In the genomic region with DNA sequence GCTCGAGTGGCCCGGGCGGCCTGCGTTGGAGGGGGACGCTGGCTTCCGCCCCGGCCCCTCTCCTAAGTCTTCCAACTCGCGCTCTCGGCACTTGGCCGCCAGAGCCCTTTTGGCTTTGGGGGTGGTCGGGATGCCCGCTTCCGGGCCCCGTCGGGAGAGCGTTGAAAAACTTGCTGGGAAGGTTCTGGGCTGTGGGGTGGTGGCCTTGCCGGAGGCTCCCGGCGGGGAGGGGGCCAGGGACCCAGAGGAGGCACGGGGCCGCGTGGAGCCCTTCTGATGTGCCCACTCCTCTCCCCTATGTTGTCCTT, we compare ENCODE assay signal across 7 mouse cellular contexts. TPM values are rescaled to one million over a fixed set of nuclear protein-coding genes. Genes with fewer than 3 reads are reported as not detected.
DNase-seq lines count a peak whose midpoint lies in the region; ATAC-seq and TF ChIP-seq lines count a peak whose summit lies in the region.

No protein-coding gene starts in this region.

- no peaks in the 10 kb centered on the region for H3K9me3 ChIP-seq in lung, embryonic 14.5 days (ENCODE audit: low read depth, low read length)
- no peaks in the 10 kb centered on the region for H3K9me3 ChIP-seq in forebrain, embryonic 12.5 days
- no peaks in the 10 kb centered on the region for H3K9me3 ChIP-seq in intestine, embryonic 14.5 days (ENCODE audit: control insufficient read depth, low read length)
- H3K9me3 ChIP-seq in midbrain, postnatal 0 days (ENCODE audit: low read length) = no peaks in the 10 kb centered on the region

- H3K4me3 ChIP-seq in lung, embryonic 14.5 days (ENCODE audit: low read depth, low read length) = peak overlapping the region; percentile 93
- peak overlapping the region; percentile 92 for H3K4me3 ChIP-seq in forebrain, embryonic 12.5 days (replicated peaks)
- H3K4me3 ChIP-seq in intestine, embryonic 14.5 days (ENCODE audit: low read depth, low read length) = peak overlapping the region; percentile 93
- peak overlapping the region; percentile 86 for H3K4me3 ChIP-seq in midbrain, postnatal 0 days (ENCODE audit: low read depth, low read length)

- no peak for DNase-seq in lung, embryonic 14.5 days
- no peak for DNase-seq in lung, postnatal 36 days
- DNase-seq in adrenal gland, postnatal 25 days = peak; percentile 28
- DNase-seq in intestine, embryonic 14.5 days (ENCODE audit: low spot score) = peak; percentile 80
- DNase-seq in midbrain, postnatal 0 days (ENCODE audit: low spot score) = no peak
- no peak for DNase-seq in MN1 (ENCODE audit: low spot score)

- no peak for ATAC-seq in lung, embryonic 14.5 days (ENCODE audit: insufficient read depth)
- no peak for ATAC-seq in forebrain, embryonic 12.5 days (ENCODE audit: low FRiP score)
- no peak for ATAC-seq in intestine, embryonic 14.5 days (replicated peaks; ENCODE audit: low FRiP score, low TSS enrichment, low read depth)
- no peak for ATAC-seq in midbrain, postnatal 0 days (ENCODE audit: low FRiP score)

- no peaks in the 10 kb centered on the region for H3K27me3 ChIP-seq in lung, embryonic 14.5 days (ENCODE audit: insufficient read depth, low read length)
- H3K27me3 ChIP-seq in forebrain, embryonic 12.5 days = no peaks in the 10 kb centered on the region
- no peaks in the 10 kb centered on the region for H3K27me3 ChIP-seq in intestine, embryonic 14.5 days (replicated peaks; ENCODE audit: control insufficient read depth, insufficient read depth, low read length)
- no peaks in the 10 kb centered on the region for H3K27me3 ChIP-seq in midbrain, postnatal 0 days (ENCODE audit: insufficient read depth, low read length)

- peak overlapping the region; percentile 97 for H3K27ac ChIP-seq in lung, embryonic 14.5 days (ENCODE audit: low read depth)
- H3K27ac ChIP-seq in forebrain, embryonic 12.5 days = peak overlapping the region; percentile 91
- H3K27ac ChIP-seq in intestine, embryonic 14.5 days (ENCODE audit: low read depth) = peak overlapping the region; percentile 98
- H3K27ac ChIP-seq in midbrain, postnatal 0 days (ENCODE audit: low read depth, low read length) = peak overlapping the region; percentile 92

- no peak for TF ChIP-seq CTCF in lung, embryonic 14.5 days (IDR thresholded peaks at IDR 0.05; ENCODE audit: low read depth)
- TF ChIP-seq CTCF in midbrain, postnatal 0 days (IDR thresholded peaks at IDR 0.05) = no peak

- peaks cover 35% of the 10 kb centered on the region for H3K36me3 ChIP-seq in lung, embryonic 14.5 days (ENCODE audit: insufficient read depth)
- H3K36me3 ChIP-seq in forebrain, embryonic 12.5 days (replicated peaks) = peaks cover 12% of the 10 kb centered on the region; the same call in 1 of the 2 replicates
- peaks cover 14% of the 10 kb centered on the region for H3K36me3 ChIP-seq in intestine, embryonic 14.5 days (ENCODE audit: control insufficient read depth, insufficient read depth, low read length)
- H3K36me3 ChIP-seq in midbrain, postnatal 0 days (ENCODE audit: insufficient read depth, low read length) = no peaks in the 10 kb centered on the region

- 1% methylated on average over 23 of the region's 23 CpGs for WGBS in lung, embryonic 14.5 days
- 0% methylated on average over 23 of the region's 23 CpGs for WGBS in forebrain, embryonic 12.5 days
- 0% methylated on average over 23 of the region's 23 CpGs for WGBS in intestine, embryonic 14.5 days
- WGBS in midbrain, postnatal 0 days = under 1% methylated on average over 23 of the region's 23 CpGs

- H3K4me2 ChIP-seq in lung, embryonic 14.5 days = peak overlapping the region; percentile 99
- H3K4me2 ChIP-seq in forebrain, embryonic 12.5 days = peak overlapping the region; percentile 72
- H3K4me2 ChIP-seq in intestine, embryonic 14.5 days (ENCODE audit: low read length) = peak overlapping the region; percentile 52
- H3K4me2 ChIP-seq in midbrain, postnatal 0 days (ENCODE audit: low read depth, low read length, poor library complexity, severe bottlenecking) = peak overlapping the region; percentile 92

- peak overlapping the region; percentile 98 for H3K9ac ChIP-seq in lung, embryonic 14.5 days
- H3K9ac ChIP-seq in forebrain, embryonic 12.5 days = peak overlapping the region; percentile 98
- H3K9ac ChIP-seq in intestine, embryonic 14.5 days (ENCODE audit: low read length) = peak overlapping the region; percentile 99
- peak overlapping the region; percentile 93 for H3K9ac ChIP-seq in midbrain, postnatal 0 days (replicated peaks; ENCODE audit: low read length, poor library complexity, severe bottlenecking)

- H3K4me1 ChIP-seq in lung, embryonic 14.5 days (ENCODE audit: insufficient read depth) = peaks cover 48% of the 10 kb centered on the region
- H3K4me1 ChIP-seq in forebrain, embryonic 12.5 days = peaks cover 68% of the 10 kb centered on the region
- peaks cover 62% of the 10 kb centered on the region for H3K4me1 ChIP-seq in intestine, embryonic 14.5 days (replicated peaks; ENCODE audit: control insufficient read depth, insufficient read depth, low read length)
- H3K4me1 ChIP-seq in midbrain, postnatal 0 days (ENCODE audit: insufficient read depth, low read length) = peaks cover 45% of the 10 kb centered on the region; the same call in 1 of the 2 replicates

RNA-seq across cellular contexts. Expression of a gene that starts 1.4 kb away (rescaled TPM):
- 28.7 and 32.5 TPM in 2 replicates for polyA plus RNA-seq in lung, embryonic 14.5 days (2014; fragmentation: Nextera tagmentation; extraction: Ambion mirVana)
- 137 and 157 TPM in 2 replicates for total RNA-seq in adrenal gland, postnatal 25 days (2021)
- polyA plus RNA-seq in forebrain, embryonic 12.5 days (2016; fragmentation: Nextera tagmentation; extraction: Ambion mirVana) = 55.6 and 56.2 TPM in 2 replicates
- 23.3 and 25.0 TPM in 2 replicates for polyA plus RNA-seq in intestine, embryonic 14.5 days (2014; fragmentation: Nextera tagmentation; extraction: Ambion mirVana)
- 82.2 and 94.9 TPM in 2 replicates for total RNA-seq in midbrain, postnatal 0 days (2014; rRNA removed)
- 20.2 and 21.8 TPM in 2 replicates for polyA plus RNA-seq in midbrain, postnatal 0 days (2015; fragmentation: Nextera tagmentation; extraction: Ambion mirVana)

Comparison
In these comparisons a context has a peak if more than half of its experiments do, and no peak if none do; other contexts are left out.
1. DNase-seq: peak in adrenal gland, postnatal 25 days (single experiment) and intestine, embryonic 14.5 days (single experiment); none in lung, embryonic 14.5 days (single experiment), lung, postnatal 36 days (single experiment), midbrain, postnatal 0 days (single experiment) and MN1 (single experiment).
2. Peak in every context shown above with its lines, with median percentiles within 50 percentile points of each other: H3K27ac ChIP-seq, H3K4me2 ChIP-seq, H3K4me3 ChIP-seq and H3K9ac ChIP-seq.